Mouse (Mus musculus) E14TG2a.4 (cell line): ENCODE measurements around the gene Slc38a6.

Experiments
- CTCF ChIP-seq: conservative IDR thresholded peaks from 2 replicates; pipeline ENCODE4 v1.5.1; 2014; ENCODE audit warnings: low read length
- NANOG ChIP-seq: IDR thresholded peaks from 2 replicates; pipeline ENCODE4 v1.6.1; 2014; ENCODE audit warnings: borderline replicate concordance, low read length, mixed read lengths
- POU5F1 ChIP-seq: IDR thresholded peaks from 2 replicates; pipeline ENCODE4 v1.6.1; 2014; ENCODE audit warnings: low read length, borderline replicate concordance

GRCm38 (mm10) chr12:73298621-73299020 lies 12.0 kb downstream of the Slc38a6 start:
- no peak for TF ChIP-seq CTCF
- no peak for TF ChIP-seq POU5F1
- no peak for TF ChIP-seq NANOG
